Mouse (Mus musculus): ENCODE measurements around the gene Mrpl10. TPM values are rescaled to one million over a fixed set of nuclear protein-coding genes. Genes with fewer than 3 reads are reported as not detected.
A peak's percentile ranks its signal among the peaks of the same experiment; 100 is the strongest.

Mrpl10 gene
- polyA plus RNA-seq, 1 experiment from 2014 or later: 45.7 TPM

DNA sequence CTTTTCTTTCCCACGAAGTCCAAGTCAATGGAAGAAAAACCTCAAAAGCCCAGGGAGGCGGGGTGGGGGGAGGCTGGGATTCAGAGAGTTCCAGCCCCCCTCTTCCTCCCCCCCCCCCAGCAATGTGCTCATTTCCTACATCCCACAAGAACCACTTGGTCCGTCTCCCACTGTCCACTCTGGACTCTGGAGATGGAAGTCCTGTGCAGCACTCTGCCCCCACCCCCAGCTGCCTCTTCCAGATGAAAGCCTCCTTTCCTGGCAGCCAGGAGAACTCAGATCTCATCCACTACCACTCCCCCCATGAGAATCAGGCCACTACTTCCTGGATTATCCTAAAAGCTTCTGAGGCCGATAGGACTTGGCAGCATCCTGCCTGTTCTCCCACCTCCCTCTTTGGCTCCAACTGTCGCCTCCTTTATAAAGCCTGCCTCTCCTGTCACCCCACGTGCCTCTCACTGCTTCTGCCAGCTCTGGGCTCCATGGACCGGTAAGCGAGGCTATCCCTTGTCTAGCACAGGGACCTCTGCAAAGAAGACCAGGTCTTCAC is 28.2 kb upstream of the Mrpl10 start, which contains the start of gene Sp6:
Sp6 (plus strand) TSS at position 274 of the 550 bp plus-strand sequence.
- Histone ChIP-seq H3K9me3 (replicated peaks) (no peaks in the 10 kb centered on the region), H3K4me2 (no peak within 1 kb of the TSS), H3K27ac (no peak within 1 kb of the TSS), H3K36me3 (no peaks in the 10 kb centered on the region), H3K4me3 (replicated peaks) (no peak within 1 kb of the TSS), H3K4me1 (replicated peaks) (peaks cover 4% of the 10 kb centered on the region), H3K9ac (no peak within 1 kb of the TSS), H3K27me3 (peaks cover 97% of the 10 kb centered on the region)
- DNase-seq: no peak
- no peak for ATAC-seq (ENCODE audit: low read depth)
- 25% methylated on average over 8 of the region's 8 CpGs for WGBS (ENCODE audit: insufficient replicate concordance)

DNA sequence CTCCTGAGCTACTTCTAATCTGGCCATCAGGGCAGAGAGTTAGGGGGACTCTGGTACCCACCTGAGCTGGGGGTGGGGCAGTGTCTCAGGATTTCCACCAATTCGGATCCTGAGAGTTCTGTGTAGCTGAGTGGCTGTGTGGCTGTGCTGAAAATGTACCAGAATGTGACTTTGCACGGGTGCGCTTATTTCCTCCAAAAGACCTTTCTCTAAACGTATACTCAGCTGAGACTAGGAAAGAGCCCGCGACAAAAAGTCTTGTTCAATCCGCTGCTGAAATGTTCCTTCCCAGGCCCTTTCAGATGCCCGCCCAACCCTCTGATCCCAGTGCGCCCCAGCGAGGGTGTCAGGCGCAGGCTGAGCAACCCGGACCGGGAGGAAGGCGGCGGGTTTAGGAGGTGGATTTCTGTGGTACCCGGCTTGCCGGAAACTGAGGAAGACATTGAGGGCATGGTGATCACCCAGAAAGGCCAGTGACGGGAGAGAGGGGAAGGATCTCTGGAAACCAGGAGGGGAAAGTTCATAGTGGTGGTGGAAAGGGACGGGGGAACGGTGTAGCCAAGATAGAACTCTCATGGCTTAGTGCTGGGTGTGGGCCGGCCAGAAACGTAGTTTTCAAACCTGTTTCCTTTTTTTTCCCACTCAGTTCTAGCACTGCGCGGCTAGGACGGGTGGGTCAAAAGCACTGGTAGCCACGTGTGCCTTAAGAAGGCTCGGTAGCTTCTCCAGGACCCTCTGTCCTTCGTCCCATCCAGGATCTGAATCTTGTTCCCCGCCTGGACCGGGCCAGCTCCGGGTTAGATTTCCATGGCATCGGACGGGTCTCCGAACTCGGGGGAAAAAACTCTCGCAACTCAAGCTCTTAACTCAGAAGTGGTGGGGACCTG is 23.4 kb upstream of the Mrpl10 start:
- Histone ChIP-seq H3K27ac (no peak overlapping the region), H3K4me1 (replicated peaks) (peaks cover 27% of the 10 kb centered on the region), H3K36me3 (no peaks in the 10 kb centered on the region), H3K9me3 (replicated peaks) (no peaks in the 10 kb centered on the region), H3K4me3 (replicated peaks) (peak overlapping the region; percentile 27; the same call in 1 of the 2 replicates), H3K27me3 (peaks cover 98% of the 10 kb centered on the region), H3K4me2 (peak overlapping the region; percentile 43), H3K9ac (no peak overlapping the region)
- WGBS (ENCODE audit: insufficient replicate concordance): 2% methylated on average over 36 of the region's 36 CpGs
- no peak for DNase-seq
- no peak for ATAC-seq (ENCODE audit: low read depth)

DNA sequence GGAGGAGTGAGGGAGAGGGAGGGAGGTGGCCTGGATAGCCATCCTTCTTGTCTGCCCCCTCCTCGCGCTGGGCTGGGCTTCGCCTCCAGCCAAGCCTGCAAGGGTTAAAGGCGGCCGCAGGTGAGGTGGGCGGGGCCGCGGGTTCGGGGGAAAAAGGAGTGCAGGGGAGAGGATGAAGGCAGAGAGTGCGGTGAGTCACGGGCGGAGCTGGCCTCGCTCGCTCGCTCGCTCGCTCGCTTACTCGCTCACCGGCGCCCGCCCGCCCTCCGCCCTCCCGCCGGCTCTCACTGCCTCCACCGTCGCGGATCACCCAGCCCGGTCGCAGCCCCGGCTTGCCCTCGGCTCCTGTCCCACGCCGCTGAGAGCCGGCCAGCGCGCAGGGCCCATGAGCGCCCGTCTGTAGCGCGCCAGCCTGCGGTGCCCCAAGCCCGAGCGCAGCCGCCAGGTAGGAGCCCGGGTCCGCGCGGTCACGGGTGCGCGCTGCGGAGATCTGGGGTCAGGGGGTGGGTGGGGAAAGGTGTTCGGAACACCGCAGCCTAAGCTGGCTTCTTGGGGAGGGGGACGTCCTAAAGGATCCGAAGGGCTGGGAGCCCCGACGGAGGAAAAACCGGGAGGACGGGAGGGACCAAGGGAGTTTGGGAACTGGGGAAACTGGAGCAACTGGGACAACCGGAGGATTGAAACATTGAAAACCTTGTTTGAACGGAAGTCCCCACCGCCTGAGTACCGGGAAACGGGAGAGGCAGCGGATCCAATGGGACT is 22.6 kb upstream of the Mrpl10 start:
- ATAC-seq (ENCODE audit: low read depth) (no peak), DNase-seq (no peak)
- no peak overlapping the region for H3K9ac ChIP-seq
- no peaks in the 10 kb centered on the region for H3K9me3 ChIP-seq (replicated peaks)
- no peaks in the 10 kb centered on the region for H3K36me3 ChIP-seq
- peaks cover 98% of the 10 kb centered on the region for H3K27me3 ChIP-seq
- 2% methylated on average over 66 of the region's 68 CpGs for WGBS (ENCODE audit: insufficient replicate concordance)
- H3K27ac ChIP-seq: no peak overlapping the region
- peak overlapping the region; percentile 43 for H3K4me2 ChIP-seq
- H3K4me3 ChIP-seq (replicated peaks): peak overlapping the region; percentile 27
- peaks cover 27% of the 10 kb centered on the region for H3K4me1 ChIP-seq (replicated peaks)

DNA sequence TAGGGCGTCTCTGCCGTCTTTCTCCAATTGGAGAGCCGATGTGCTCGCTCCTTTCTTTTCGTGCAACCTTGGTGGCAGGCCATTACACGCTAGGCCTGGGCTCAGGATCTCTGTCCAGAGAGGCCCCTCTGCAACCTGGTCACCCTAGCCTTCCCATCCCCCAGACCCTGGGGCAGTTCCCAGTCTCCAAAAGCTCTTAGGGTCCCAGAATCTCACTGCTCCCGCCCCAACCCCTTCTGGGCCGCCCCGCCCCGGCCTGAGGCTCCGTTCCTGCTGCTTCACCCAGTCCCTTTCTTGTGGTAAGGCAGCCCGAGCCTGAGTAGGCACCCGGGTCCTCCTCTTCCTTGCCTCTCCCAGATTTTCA is 22.0 kb upstream of the Mrpl10 start:
- Histone ChIP-seq H3K27ac (no peak overlapping the region), H3K36me3 (no peaks in the 10 kb centered on the region), H3K9ac (no peak overlapping the region), H3K9me3 (replicated peaks) (no peaks in the 10 kb centered on the region), H3K27me3 (peaks cover 98% of the 10 kb centered on the region), H3K4me3 (replicated peaks) (no peak overlapping the region), H3K4me2 (peak overlapping the region; percentile 43; the same call in 1 of the 2 replicates), H3K4me1 (replicated peaks) (peaks cover 27% of the 10 kb centered on the region)
- DNase-seq: no peak
- no peak for ATAC-seq (ENCODE audit: low read depth)
- 6% methylated on average over 13 of the region's 13 CpGs for whole genome bisulfite sequencing (ENCODE audit: insufficient replicate concordance)

DNA sequence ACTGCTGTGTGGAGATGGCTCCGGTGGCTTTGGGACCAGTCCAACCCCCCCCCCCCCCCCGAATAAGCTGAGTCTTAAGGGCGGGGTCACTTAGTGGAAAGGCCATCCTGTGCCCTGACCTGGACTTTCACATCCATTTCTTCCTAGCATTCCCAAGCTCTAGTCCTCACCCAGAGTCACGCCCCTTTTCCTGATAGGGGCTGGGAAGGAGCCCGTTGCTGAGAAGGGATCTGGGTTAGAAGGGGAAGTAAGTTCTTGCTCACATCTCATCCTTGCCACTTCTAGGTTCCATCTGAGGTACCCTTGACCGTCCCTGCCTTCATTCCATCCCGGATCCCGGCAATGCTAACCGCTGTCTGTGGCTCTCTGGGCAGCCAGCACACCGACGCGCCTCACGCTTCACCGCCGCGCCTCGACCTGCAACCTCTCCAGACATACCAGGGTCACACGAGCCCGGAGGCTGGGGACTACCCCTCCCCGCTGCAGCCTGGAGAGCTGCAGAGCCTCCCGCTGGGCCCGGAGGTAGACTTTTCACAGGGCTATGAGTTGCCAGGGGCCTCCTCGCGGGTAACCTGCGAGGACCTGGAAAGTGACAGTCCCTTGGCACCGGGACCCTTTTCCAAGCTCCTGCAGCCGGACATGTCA is 20.1 kb upstream of the Mrpl10 start:
- ATAC-seq (ENCODE audit: low read depth): no peak
- H3K27me3 ChIP-seq: peaks cover 96% of the 10 kb centered on the region
- peaks cover 33% of the 10 kb centered on the region for H3K4me1 ChIP-seq (replicated peaks)
- H3K36me3 ChIP-seq: no peaks in the 10 kb centered on the region
- H3K4me2 ChIP-seq: peak overlapping the region; percentile 84
- peak overlapping the region; percentile 66; the same call in 1 of the 2 replicates for H3K9ac ChIP-seq
- no peaks in the 10 kb centered on the region for H3K9me3 ChIP-seq (replicated peaks)
- no peak overlapping the region for H3K27ac ChIP-seq
- DNase-seq: no peak
- WGBS (ENCODE audit: insufficient replicate concordance): 6% methylated on average over 27 of the region's 27 CpGs
- H3K4me3 ChIP-seq (replicated peaks): peak overlapping the region; percentile 63

DNA sequence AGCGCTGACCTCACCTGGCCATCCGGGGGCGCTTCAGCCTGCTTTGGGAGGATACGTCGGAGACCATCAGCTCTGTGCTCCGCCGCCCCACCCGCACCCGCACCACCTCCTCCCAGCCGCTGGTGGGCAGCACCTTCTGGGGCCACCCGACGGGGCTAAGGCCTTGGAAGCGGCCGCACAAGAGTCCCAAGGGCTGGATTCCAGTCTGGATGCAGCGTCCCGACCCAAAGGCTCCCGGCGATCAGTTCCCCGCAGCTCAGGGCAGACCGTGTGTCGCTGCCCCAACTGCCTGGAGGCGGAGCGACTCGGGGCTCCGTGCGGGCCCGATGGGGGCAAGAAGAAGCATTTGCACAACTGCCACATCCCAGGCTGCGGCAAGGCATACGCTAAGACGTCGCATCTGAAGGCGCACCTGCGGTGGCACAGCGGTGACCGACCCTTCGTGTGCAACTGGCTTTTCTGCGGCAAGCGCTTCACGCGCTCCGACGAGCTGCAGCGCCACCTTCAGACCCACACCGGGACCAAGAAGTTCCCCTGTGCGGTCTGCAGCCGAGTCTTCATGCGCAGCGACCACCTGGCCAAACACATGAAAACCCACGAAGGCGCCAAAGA is 19.4 kb upstream of the Mrpl10 start:
- peaks cover 90% of the 10 kb centered on the region for H3K27me3 ChIP-seq
- WGBS (ENCODE audit: insufficient replicate concordance): 1% methylated on average over 50 of the region's 50 CpGs
- peak overlapping the region; percentile 84 for H3K4me2 ChIP-seq
- DNase-seq (peak; percentile 42), ATAC-seq (ENCODE audit: low read depth) (peak; percentile 49)
- H3K36me3 ChIP-seq: no peaks in the 10 kb centered on the region
- H3K27ac ChIP-seq: no peak overlapping the region
- H3K4me3 ChIP-seq (replicated peaks): peak overlapping the region; percentile 63
- peak overlapping the region; percentile 66 for H3K9ac ChIP-seq
- peaks cover 33% of the 10 kb centered on the region for H3K4me1 ChIP-seq (replicated peaks)
- H3K9me3 ChIP-seq (replicated peaks): no peaks in the 10 kb centered on the region

DNA sequence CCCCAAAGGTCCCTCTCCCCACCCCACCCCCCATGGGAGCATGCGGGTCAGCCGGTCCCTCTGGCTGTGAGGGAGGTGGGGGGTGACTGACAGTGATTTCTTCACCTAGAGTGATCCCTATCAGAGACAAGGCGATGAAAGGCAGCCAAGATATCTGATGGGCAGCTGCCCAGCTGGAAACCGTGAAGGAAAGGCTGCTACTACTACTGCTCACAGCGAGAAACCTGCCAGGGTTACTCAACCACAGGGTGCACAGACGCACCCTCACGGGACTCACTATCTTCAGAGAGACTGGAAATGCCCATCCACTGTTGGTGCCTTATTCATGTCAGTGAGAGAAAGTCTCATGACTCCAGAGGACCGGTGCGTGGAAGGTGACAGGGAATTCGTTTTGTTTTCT is 16.4 kb upstream of the Mrpl10 start:
- H3K4me1 ChIP-seq (replicated peaks): peaks cover 28% of the 10 kb centered on the region
- no peak overlapping the region for H3K27ac ChIP-seq
- 44% methylated on average over 10 of the region's 10 CpGs for WGBS (ENCODE audit: insufficient replicate concordance)
- no peak overlapping the region for H3K4me3 ChIP-seq (replicated peaks)
- H3K36me3 ChIP-seq: no peaks in the 10 kb centered on the region
- H3K9me3 ChIP-seq (replicated peaks): no peaks in the 10 kb centered on the region
- H3K4me2 ChIP-seq: no peak overlapping the region
- peaks cover 62% of the 10 kb centered on the region for H3K27me3 ChIP-seq
- H3K9ac ChIP-seq: no peak overlapping the region
- ATAC-seq (ENCODE audit: low read depth) (no peak), DNase-seq (no peak)

DNA sequence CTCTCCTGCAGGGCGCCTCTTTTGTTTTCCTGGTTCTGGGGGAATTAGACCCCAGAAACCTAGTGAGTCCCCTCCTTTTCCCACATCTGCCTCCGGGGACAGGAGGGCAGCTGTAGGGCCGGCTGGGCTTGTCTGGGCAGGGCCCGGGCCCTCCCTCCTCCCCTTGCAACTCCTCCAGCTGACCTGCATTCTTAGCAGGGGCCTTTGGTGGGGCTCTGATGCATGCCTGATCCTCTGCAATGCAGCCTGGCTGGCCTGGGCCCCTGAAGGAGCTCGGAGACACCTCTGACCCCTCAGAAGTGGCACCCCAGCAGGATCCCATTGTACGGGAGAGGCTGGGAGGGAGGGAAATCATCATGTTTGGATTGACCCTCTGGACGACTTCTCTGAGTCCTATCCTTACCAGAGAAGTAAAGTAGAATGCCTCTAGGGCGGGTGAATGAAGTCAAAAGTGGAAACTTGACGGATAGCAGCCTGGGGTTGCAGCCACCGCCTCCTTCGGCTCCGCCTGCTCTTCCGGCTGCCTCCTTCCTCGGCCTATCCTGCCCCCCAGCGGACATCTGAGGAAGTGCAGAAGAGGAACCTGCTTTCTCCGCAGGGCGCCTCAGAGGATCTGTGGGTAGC is 15.5 kb upstream of the Mrpl10 start:
- H3K9me3 ChIP-seq (replicated peaks): no peaks in the 10 kb centered on the region
- WGBS (ENCODE audit: insufficient replicate concordance): 12% methylated on average over 17 of the region's 17 CpGs
- ATAC-seq (ENCODE audit: low read depth) (peak; percentile 11; the same call in 1 of the 2 replicates), DNase-seq (peak; percentile 80)
- peak overlapping the region; percentile 63 for H3K9ac ChIP-seq
- peaks cover 36% of the 10 kb centered on the region for H3K4me1 ChIP-seq (replicated peaks)
- H3K27me3 ChIP-seq: peaks cover 53% of the 10 kb centered on the region
- H3K4me3 ChIP-seq (replicated peaks): peak overlapping the region; percentile 32
- peak overlapping the region; percentile 9; the same call in 1 of the 2 replicates for H3K27ac ChIP-seq
- no peaks in the 10 kb centered on the region for H3K36me3 ChIP-seq
- peak overlapping the region; percentile 62 for H3K4me2 ChIP-seq

DNA sequence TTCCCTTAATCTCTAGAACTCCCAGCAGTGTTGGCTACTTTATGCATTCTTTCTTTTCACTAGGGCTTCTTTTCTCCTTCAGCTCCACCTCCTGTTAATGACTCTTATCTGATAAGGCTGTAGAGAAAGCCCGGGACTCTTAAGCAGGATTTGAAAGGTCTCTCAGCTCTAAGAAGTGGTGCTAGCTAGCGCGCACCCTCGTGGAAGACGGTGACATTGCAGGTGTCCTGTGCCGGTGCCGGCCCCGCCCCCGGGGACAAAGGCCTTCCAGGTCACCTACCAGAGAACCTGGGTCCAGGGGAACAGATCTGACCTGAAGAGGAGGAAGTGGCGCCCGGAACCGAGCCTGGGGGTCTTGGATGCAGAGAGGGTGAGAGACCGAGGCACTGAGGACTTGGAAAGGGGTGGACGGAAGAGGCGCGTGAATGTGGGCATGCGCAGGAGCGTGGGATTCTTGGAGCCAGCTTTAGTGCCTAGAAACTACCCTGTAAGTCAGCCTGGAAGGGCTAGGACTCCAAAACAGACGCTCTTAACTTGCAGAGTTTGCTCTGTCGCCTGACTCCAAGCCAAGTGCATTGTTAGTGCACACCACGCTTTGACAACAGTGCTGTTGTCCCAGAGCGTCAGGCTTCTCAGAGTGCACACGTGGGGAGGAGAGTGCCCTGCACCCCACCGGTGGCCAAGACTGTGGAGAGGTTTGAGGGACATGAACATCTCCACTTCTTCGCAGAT is 11.5 kb upstream of the Mrpl10 start, which contains the start of gene Scrn2:
Scrn2 (plus strand) TSS at position 253 of the 732 bp plus-strand sequence.
- peak within 1 kb of the TSS; percentile 71 for H3K9ac ChIP-seq
- H3K4me2 ChIP-seq: peak within 1 kb of the TSS; percentile 79
- ATAC-seq (ENCODE audit: low read depth) (peak; percentile 72), DNase-seq (peak; percentile 87)
- H3K9me3 ChIP-seq (replicated peaks): no peaks in the 10 kb centered on the region
- no peaks in the 10 kb centered on the region for H3K36me3 ChIP-seq
- H3K27ac ChIP-seq: peak within 1 kb of the TSS; percentile 37
- peak within 1 kb of the TSS; percentile 61 for H3K4me3 ChIP-seq (replicated peaks)
- 4% methylated on average over 25 of the region's 25 CpGs for WGBS (ENCODE audit: insufficient replicate concordance)
- peaks cover 37% of the 10 kb centered on the region for H3K4me1 ChIP-seq (replicated peaks)
- H3K27me3 ChIP-seq: peaks cover 13% of the 10 kb centered on the region

DNA sequence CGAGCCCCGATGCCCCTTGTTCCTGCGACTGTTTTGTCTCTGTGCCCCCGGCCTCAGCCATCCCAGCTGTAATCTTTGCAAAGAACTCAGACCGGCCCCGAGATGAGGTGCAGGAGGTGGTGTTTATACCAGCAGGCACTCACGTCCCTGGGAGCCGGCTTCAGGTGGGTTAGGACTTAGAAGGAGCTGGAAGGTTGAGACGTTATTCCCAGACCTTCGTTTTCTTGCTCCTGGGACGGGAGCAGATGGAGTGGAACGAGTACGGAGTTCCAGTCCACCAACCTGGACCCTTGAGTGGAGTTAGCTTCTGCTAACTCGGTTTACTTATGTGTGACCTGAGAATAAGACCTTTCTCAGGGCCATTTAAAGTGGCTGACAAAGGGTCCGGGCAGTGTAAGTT is 10.9 kb upstream of the Mrpl10 start:
- peak overlapping the region; percentile 61 for H3K4me3 ChIP-seq (replicated peaks)
- H3K36me3 ChIP-seq: no peaks in the 10 kb centered on the region
- H3K9me3 ChIP-seq (replicated peaks): no peaks in the 10 kb centered on the region
- peak overlapping the region; percentile 71 for H3K9ac ChIP-seq
- ATAC-seq (ENCODE audit: low read depth): no peak; the same call in 1 of the 2 replicates
- DNase-seq: no peak
- H3K4me2 ChIP-seq: peak overlapping the region; percentile 79
- peaks cover 7% of the 10 kb centered on the region for H3K27me3 ChIP-seq
- WGBS (ENCODE audit: insufficient replicate concordance): 26% methylated on average over 15 of the region's 15 CpGs
- peak overlapping the region; percentile 37; the same call in 1 of the 2 replicates for H3K27ac ChIP-seq
- H3K4me1 ChIP-seq (replicated peaks): peaks cover 37% of the 10 kb centered on the region
